Mouse (Mus musculus): ENCODE results near the gene Timm10. TPM values are rescaled to one million over a fixed set of nuclear protein-coding genes. Genes with fewer than 3 reads are reported as not detected.
A peak's percentile ranks its signal among the peaks of the same experiment; 100 is the strongest.
"Not testable (repeated sequence)": the region's sequence is repeated elsewhere in the genome, so short reads cannot be mapped to it uniquely, and the experiment has no call there.

The Timm10 gene
- polyA plus RNA-seq, 1 experiment from 2014 or later, result 56.1 TPM

- Histone ChIP-seq H3K36me3 (no peaks in the 10 kb centered on the region), H3K27ac (peak overlapping the region; percentile 65), H3K4me1 (replicated peaks) (peaks cover 6% of the 10 kb centered on the region; the same call in 1 of the 2 replicates), H3K4me2 (replicated peaks) (peak overlapping the region; percentile 93), H3K9ac (peak overlapping the region; percentile 54), H3K27me3 (replicated peaks) (no peaks in the 10 kb centered on the region), H3K9me3 (no peaks in the 10 kb centered on the region), H3K4me3 (replicated peaks) (peak overlapping the region; percentile 58)
- peak; percentile 81 for ATAC-seq
- 1% methylated on average over 16 of the region's 16 CpGs for WGBS
Observed at GRCm38 (mm10) chr2:84799041-84799561, 27.7 kb upstream of the Timm10 start.

DNA sequence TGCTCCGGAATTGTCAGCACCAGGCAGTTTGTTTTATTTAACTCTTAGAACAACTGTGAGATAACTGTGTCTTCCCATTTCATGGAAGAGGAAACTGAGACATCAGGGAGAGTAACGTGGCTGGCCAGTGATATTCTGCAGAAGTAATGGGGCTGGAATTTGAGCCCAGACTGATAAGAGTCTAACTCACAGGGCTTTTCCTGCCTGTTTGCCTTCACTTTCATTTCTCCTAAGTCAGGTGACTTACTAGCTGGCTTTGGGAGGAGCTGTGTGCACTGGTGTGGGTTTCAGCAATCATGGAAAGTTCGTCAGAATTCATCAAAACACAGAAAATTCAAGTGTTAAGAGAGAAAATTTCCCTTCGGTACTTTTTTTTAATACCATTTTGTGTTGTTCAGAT, 26.5 kb upstream of the Timm10 start:
- Histone ChIP-seq H3K27me3 (replicated peaks) (no peaks in the 10 kb centered on the region), H3K9me3 (no peaks in the 10 kb centered on the region), H3K36me3 (no peaks in the 10 kb centered on the region), H3K4me1 (replicated peaks) (peaks cover 6% of the 10 kb centered on the region; the same call in 1 of the 2 replicates), H3K27ac (no peak overlapping the region), H3K4me2 (replicated peaks) (0 out of 2 replicates have a peak overlapping the region, but pooled peaks have one; percentile 2), H3K4me3 (replicated peaks) (no peak overlapping the region), H3K9ac (no peak overlapping the region)
- no peak; the same call in 1 of the 2 replicates for ATAC-seq
- 73% methylated on average over 4 of the region's 4 CpGs for WGBS

GRCm38 (mm10) chr2:84801223-84801622, 25.6 kb upstream of the Timm10 start:
- H3K27ac ChIP-seq; H3K27me3 ChIP-seq (replicated peaks); H3K4me3 ChIP-seq (replicated peaks); H3K9me3 ChIP-seq; H3K36me3 ChIP-seq; ATAC-seq; H3K9ac ChIP-seq; H3K4me2 ChIP-seq (replicated peaks); H3K4me1 ChIP-seq (replicated peaks): not testable (repeated sequence)
- 78% methylated on average over 5 of the region's 5 CpGs for WGBS

GRCm38 (mm10) chr2:84803963-84804362, 22.8 kb upstream of the Timm10 start:
- Histone ChIP-seq H3K36me3 (no peaks in the 10 kb centered on the region), H3K9ac (no peak overlapping the region), H3K27me3 (replicated peaks) (no peaks in the 10 kb centered on the region), H3K9me3 (no peaks in the 10 kb centered on the region), H3K4me1 (replicated peaks) (no peaks in the 10 kb centered on the region), H3K4me3 (replicated peaks) (no peak overlapping the region), H3K4me2 (replicated peaks) (no peak overlapping the region), H3K27ac (no peak overlapping the region)
- ATAC-seq, result no peak
- WGBS, result 87% methylated on average over 7 of the region's 7 CpGs

DNA sequence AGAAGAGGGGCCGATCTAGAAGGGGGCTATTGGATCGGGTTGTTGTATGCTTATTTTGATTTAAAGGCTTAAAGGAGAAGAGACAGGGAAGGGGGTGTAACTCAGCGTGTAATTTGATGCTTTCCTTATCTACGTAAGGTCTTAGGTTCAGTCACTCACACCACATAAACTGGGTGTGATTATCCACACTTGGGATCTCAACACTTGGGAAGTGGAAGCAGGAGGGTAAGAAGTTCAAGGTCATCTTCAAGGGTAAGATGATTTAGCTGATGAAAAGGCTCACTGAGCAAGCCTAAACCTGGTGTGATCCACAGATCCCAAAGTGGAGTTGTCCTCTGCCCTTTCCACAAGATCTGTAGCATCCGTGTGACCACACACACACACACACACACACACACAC, 20.3 kb upstream of the Timm10 start:
- Histone ChIP-seq H3K4me2 (replicated peaks) (no peak overlapping the region), H3K27me3 (replicated peaks) (no peaks in the 10 kb centered on the region), H3K27ac (no peak overlapping the region), H3K36me3 (no peaks in the 10 kb centered on the region), H3K4me3 (replicated peaks) (no peak overlapping the region), H3K9me3 (no peaks in the 10 kb centered on the region), H3K4me1 (replicated peaks) (peaks cover 6% of the 10 kb centered on the region), H3K9ac (no peak overlapping the region)
- 51% methylated on average over 5 of the region's 5 CpGs for WGBS
- no peak for ATAC-seq

GRCm38 (mm10) chr2:84809330-84809729, 17.5 kb upstream of the Timm10 start:
- Histone ChIP-seq H3K36me3 (no peaks in the 10 kb centered on the region), H3K4me1 (replicated peaks) (peaks cover 8% of the 10 kb centered on the region)

DNA sequence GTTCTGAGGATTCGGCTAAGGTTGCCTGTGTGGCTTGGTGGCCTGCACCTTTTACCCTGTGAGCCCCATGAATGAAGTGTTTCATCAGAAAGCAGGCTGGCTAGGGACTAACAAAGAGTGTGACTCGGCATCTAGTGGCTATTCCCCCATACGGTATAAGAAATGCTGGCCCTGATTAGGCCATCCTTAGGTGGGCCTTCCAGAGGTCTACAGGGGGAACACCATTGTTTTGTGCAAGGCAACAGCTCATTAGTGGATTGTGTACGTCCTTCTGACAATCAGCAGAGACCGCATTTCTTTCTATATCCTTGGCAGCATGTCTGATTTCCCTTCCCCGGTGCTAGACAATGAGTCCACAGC, 16.3 kb upstream of the Timm10 start:
- ATAC-seq, result no peak
- 77% methylated on average over 6 of the region's 6 CpGs for WGBS
- H3K4me1 ChIP-seq (replicated peaks), result peaks cover 8% of the 10 kb centered on the region
- no peaks in the 10 kb centered on the region for H3K27me3 ChIP-seq (replicated peaks)
- H3K4me2 ChIP-seq (replicated peaks), result peak overlapping the region; percentile 60
- no peak overlapping the region for H3K27ac ChIP-seq
- H3K9me3 ChIP-seq, result no peaks in the 10 kb centered on the region
- no peaks in the 10 kb centered on the region for H3K36me3 ChIP-seq
- no peak overlapping the region for H3K4me3 ChIP-seq (replicated peaks)
- H3K9ac ChIP-seq, result no peak overlapping the region

More at GRCm38 (mm10) chr2:84809330-84809729, 17.5 kb upstream of the Timm10 start:
- no peak overlapping the region for H3K9ac ChIP-seq
- no peaks in the 10 kb centered on the region for H3K27me3 ChIP-seq (replicated peaks)
- H3K4me3 ChIP-seq (replicated peaks), result no peak overlapping the region
- H3K9me3 ChIP-seq, result no peaks in the 10 kb centered on the region
- no peak overlapping the region for H3K4me2 ChIP-seq (replicated peaks)
- no peak for ATAC-seq
- no peak overlapping the region for H3K27ac ChIP-seq

DNA sequence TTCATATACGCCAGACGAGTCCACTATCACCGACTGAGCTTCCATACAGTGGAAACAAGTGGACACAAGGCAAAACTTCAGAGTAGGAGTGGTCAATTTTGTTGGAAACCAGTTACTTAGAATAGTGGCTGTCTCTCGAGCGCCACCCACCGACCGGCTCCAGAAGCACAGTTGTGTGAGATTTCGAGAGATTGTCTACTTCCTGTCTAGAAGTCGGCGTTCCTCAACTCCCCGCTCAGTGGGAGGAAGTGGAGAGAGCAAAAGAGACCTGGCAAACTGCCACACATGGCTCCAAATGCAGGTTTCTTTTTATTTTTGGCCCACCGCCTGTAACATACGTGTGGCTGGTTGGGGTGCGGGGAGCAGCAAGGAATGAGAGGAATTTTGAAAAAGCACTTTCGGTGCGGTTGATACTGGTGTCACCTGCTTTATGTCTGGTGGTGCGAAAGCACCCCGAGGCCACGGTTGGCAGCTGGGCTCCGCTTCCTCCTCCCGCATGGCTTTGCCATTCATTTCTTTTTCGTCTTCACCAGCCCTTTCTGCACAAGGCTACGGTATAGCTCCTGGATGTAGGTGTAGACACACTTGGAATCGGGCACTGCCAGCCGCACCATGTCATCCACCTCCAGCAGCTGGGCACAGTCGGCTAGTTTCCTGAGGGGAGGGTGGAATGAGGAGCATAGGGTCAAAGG, 15.8 kb upstream of the Timm10 start:
- Histone ChIP-seq H3K4me3 (replicated peaks) (peak overlapping the region; percentile 19), H3K9ac (peak overlapping the region; percentile 26; the same call in 1 of the 2 replicates), H3K27ac (0 out of 2 replicates have a peak overlapping the region, but pooled peaks have one; percentile 32), H3K4me1 (replicated peaks) (peaks cover 8% of the 10 kb centered on the region), H3K27me3 (replicated peaks) (no peaks in the 10 kb centered on the region), H3K9me3 (no peaks in the 10 kb centered on the region), H3K36me3 (no peaks in the 10 kb centered on the region), H3K4me2 (replicated peaks) (peak overlapping the region; percentile 60)
- peak; percentile 67 for ATAC-seq
- WGBS, result 33% methylated on average over 26 of the region's 26 CpGs

DNA sequence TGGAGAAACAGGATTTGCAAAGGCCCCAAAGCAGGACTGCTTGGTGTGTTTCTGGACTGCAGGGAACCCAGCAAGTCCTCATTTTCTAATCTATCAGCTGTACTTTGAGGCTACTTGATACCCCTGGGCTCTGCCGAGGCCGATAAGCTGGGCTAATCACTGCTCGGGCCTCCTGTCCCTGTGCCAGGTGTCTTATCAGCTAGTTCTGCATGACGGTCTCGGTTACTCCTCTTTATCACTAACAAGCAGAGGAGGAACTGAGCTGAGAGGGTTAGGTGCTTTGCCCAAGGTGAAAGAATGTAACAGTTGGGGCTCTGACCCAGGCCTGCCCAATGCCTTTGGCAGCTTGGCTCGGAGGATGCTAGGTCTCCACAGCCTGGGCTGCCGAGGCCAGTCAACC, 14.9 kb upstream of the Timm10 start:
- WGBS, result 64% methylated on average over 7 of the region's 7 CpGs
- peak; percentile 87 for ATAC-seq
- peaks cover 8% of the 10 kb centered on the region for H3K4me1 ChIP-seq (replicated peaks)

GRCm38 (mm10) chr2:84812676-84813075, 14.1 kb upstream of the Timm10 start:
- no peak for ATAC-seq
- H3K27ac ChIP-seq, result no peak overlapping the region
- H3K4me3 ChIP-seq (replicated peaks), result no peak overlapping the region
- H3K9ac ChIP-seq, result no peak overlapping the region
- H3K9me3 ChIP-seq, result no peaks in the 10 kb centered on the region
- no peaks in the 10 kb centered on the region for H3K27me3 ChIP-seq (replicated peaks)
- no peak overlapping the region for H3K4me2 ChIP-seq (replicated peaks)
- peaks cover 8% of the 10 kb centered on the region for H3K4me1 ChIP-seq (replicated peaks)
- 79% methylated on average over 6 of the region's 6 CpGs for WGBS
- H3K36me3 ChIP-seq, result no peaks in the 10 kb centered on the region

More for the DNA sequence above, 14.9 kb upstream of the Timm10 start:
- Histone ChIP-seq H3K9ac (no peak overlapping the region), H3K4me3 (replicated peaks) (no peak overlapping the region), H3K27ac (no peak overlapping the region), H3K27me3 (replicated peaks) (no peaks in the 10 kb centered on the region), H3K9me3 (no peaks in the 10 kb centered on the region), H3K4me2 (replicated peaks) (no peak overlapping the region), H3K36me3 (no peaks in the 10 kb centered on the region)

GRCm38 (mm10) chr2:84819861-84820260, 6.9 kb upstream of the Timm10 start:
- no peak overlapping the region for H3K4me2 ChIP-seq (replicated peaks)
- H3K27ac ChIP-seq, result no peak overlapping the region
- H3K4me1 ChIP-seq (replicated peaks), result no peaks in the 10 kb centered on the region
- no peaks in the 10 kb centered on the region for H3K36me3 ChIP-seq
- H3K9ac ChIP-seq, result no peak overlapping the region
- H3K9me3 ChIP-seq, result no peaks in the 10 kb centered on the region
- peaks cover 9% of the 10 kb centered on the region for H3K27me3 ChIP-seq (replicated peaks)
- WGBS, result 59% methylated on average over 3 of the region's 3 CpGs
- H3K4me3 ChIP-seq (replicated peaks), result no peak overlapping the region
- no peak for ATAC-seq

DNA sequence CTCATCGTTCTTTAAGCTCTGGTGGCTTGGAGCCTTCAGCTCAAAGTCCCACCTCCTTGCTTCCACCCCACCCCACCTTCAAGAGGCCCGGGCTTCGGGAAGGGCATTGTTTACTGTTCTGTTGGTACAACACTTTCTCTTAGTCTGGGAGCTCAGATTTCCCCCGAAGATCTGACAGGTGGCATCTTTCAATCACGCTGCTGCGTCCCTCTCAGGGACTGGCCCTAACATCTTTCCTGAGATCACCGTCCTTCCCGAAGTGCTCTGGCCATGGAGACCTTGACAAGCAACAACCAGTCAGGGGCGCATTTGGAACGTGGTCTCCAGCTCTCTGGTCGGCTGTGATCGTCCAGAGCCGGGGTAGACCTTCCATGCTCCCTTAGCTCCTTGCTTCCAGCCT, 4.2 kb upstream of the Timm10 start, which contains the start of gene Smtnl1:
Gene Smtnl1 (minus strand): TSS at position 101 of the 400 bp plus-strand sequence.
- H3K4me2 ChIP-seq (replicated peaks), result no peak within 1 kb of the TSS
- no peak within 1 kb of the TSS for H3K4me3 ChIP-seq (replicated peaks)
- peaks cover 9% of the 10 kb centered on the region for H3K27me3 ChIP-seq (replicated peaks)
- H3K27ac ChIP-seq, result no peak within 1 kb of the TSS
- 44% methylated on average over 13 of the region's 13 CpGs for WGBS
- ATAC-seq, result no peak
- H3K9me3 ChIP-seq, result no peaks in the 10 kb centered on the region
- no peaks in the 10 kb centered on the region for H3K36me3 ChIP-seq
- H3K9ac ChIP-seq, result no peak within 1 kb of the TSS
- H3K4me1 ChIP-seq (replicated peaks), result 0 out of 2 replicates have a peak, but pooled peaks cover 4% of the 10 kb centered on the region

- ATAC-seq, result no peak
- no peak overlapping the region for H3K27ac ChIP-seq
Observed at GRCm38 (mm10) chr2:84823237-84823636, 3.6 kb upstream of the Timm10 start.

More at GRCm38 (mm10) chr2:84823237-84823636, 3.6 kb upstream of the Timm10 start:
- Histone ChIP-seq H3K4me3 (replicated peaks) (no peak overlapping the region), H3K9ac (no peak overlapping the region), H3K4me1 (replicated peaks) (0 out of 2 replicates have a peak, but pooled peaks cover 9% of the 10 kb centered on the region), H3K4me2 (replicated peaks) (no peak overlapping the region), H3K36me3 (no peaks in the 10 kb centered on the region), H3K27me3 (replicated peaks) (peaks cover 9% of the 10 kb centered on the region), H3K9me3 (no peaks in the 10 kb centered on the region)
- 25% methylated on average over 2 of the region's 2 CpGs for WGBS

Data from intestine, embryonic 15.5 days (tissue).